Mouse (Mus musculus) C2C12 (cell line): ENCODE measurements around the gene Rev1.

Experiments used
- CEBPB ChIP-seq: IDR thresholded peaks from one replicate; pipeline ENCODE4 v1.6.1; 2011; ENCODE audit warnings: low read depth, mild to moderate bottlenecking, control low read depth, moderate library complexity
- CTCF ChIP-seq: IDR thresholded peaks from one replicate; pipeline ENCODE4 v1.5.1; 2011; ENCODE audit not compliant: control insufficient read depth, insufficient read depth, insufficient read length
- FOSL1 ChIP-seq: IDR thresholded peaks from one replicate; pipeline ENCODE4 v1.8.0; 2011; ENCODE audit warnings: mild to moderate bottlenecking, low read length; ENCODE audit not compliant: poor library complexity, insufficient read depth, severe bottlenecking
- MAX ChIP-seq: IDR thresholded peaks from one replicate; pipeline ENCODE4 v1.6.1; 2011; ENCODE audit warnings: mild to moderate bottlenecking, control low read depth
- MYOD1 ChIP-seq: IDR thresholded peaks from one replicate; pipeline ENCODE4 v1.6.1; 2011; ENCODE audit warnings: low read depth; ENCODE audit not compliant: control insufficient read depth, insufficient read length
- MYOG ChIP-seq: IDR thresholded peaks from one replicate; pipeline ENCODE4 v1.6.1; 2011; ENCODE audit not compliant: control insufficient read depth, insufficient read length; ENCODE audit errors: extremely low read depth
- USF1 ChIP-seq: IDR thresholded peaks from one replicate; pipeline ENCODE4 v1.6.1; 2011; ENCODE audit warnings: low read depth, mild to moderate bottlenecking, control low read depth, moderate library complexity

GRCm38 (mm10) chr1:38140911-38141310 is 11.3 kb upstream of the Rev1 start:
- TF ChIP-seq CTCF: no peak
- no peak for TF ChIP-seq USF1
- no peak for TF ChIP-seq MAX
- no peak for TF ChIP-seq CEBPB
- no peak for TF ChIP-seq MYOG
- no peak for TF ChIP-seq MYOD1
- no peak for TF ChIP-seq FOSL1
